Mouse (Mus musculus) kidney, adult 2 months (tissue): ENCODE results near the gene Ap1b1.

Source experiments
- CTCF ChIP-seq: fragments of 200-500 bp; conservative IDR thresholded peaks from 2 replicates; pipeline ENCODE4 v1.5.1; 2011; ENCODE audit warnings: low read depth, mild to moderate bottlenecking, control low read depth, low read length, moderate library complexity, mixed read lengths; ENCODE audit not compliant: insufficient read depth, insufficient read length
- POLR2A ChIP-seq: fragments of 200-500 bp; IDR thresholded peaks from one replicate; pipeline ENCODE4 v1.6.1; 2011; ENCODE audit warnings: low read depth, low read length, control low read depth

DNA sequence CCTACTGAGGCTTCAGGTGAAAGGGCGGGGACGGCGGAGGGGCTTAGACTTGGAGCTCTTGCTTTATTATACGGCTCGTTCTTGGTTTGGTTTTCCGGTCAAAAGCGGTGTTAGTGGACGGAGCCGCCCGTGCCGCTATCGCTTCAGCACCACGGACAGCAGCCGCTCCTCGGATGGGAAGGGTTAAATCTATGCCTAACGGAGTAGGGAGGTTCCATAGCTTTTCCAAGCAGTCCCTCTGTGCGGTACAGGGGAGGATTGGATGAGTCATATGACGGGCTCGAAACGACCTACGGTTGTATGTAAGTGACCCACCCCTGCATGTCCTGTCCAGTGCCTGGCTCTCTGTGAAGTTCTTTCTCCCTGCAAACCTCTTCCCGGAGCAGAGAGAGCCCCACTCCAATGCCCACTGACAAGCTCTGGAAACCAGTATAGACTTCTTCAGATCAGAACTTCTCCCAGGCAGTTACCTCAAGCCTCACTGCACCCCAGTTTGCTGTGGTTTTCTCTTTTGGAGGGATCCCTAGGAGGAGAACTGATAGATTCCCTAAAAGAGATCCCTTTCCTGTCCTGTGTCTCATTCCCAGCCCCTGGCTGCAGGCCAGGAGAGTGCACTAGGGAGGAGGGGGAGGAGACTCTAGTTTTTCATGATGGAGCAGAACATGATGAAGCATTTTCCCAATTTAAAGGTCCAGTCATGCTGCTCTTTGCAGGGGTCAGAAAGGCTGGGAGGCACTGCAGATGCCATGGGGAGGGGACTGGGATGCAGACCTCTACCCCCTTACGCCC is 37.2 kb upstream of the Ap1b1 start:
- TF ChIP-seq CTCF (no peak), POLR2A (no peak)
